Mouse (Mus musculus) lung, embryonic 14.5 days (tissue): Measurements from ENCODE around the gene Ndufv3. TPM values are rescaled to one million over a fixed set of nuclear protein-coding genes. Genes with fewer than 3 reads are reported as not detected.

ENCODE experiments used
- ATAC-seq: fragments of 200-750 bp; cut with Nextera tagmentation; 2 replicates; pipeline ENCODE4 v1.8.0; 2017; ENCODE audit warnings: mild to moderate bottlenecking, moderate TSS enrichment, moderate library complexity; ENCODE audit not compliant: insufficient read depth
- DNase-seq: peaks from one replicate; pipeline ENCODE4 v3.0.0-alpha.2; 2015
- H3K27ac ChIP-seq: fragments of 300-500 bp; sonication (generic); 2 replicates; pipeline ENCODE4 v1.5.1; 2014; ENCODE audit warnings: low read depth, mild to moderate bottlenecking, moderate library complexity
- H3K27me3 ChIP-seq: fragments of 300-500 bp; sonication (generic); 2 replicates; pipeline ENCODE4 v1.6.1; 2014; ENCODE audit warnings: low read length, control low read depth; ENCODE audit not compliant: insufficient read depth
- H3K36me3 ChIP-seq: fragments of 300-500 bp; sonication (generic); 2 replicates; pipeline ENCODE4 v1.6.1; 2014; ENCODE audit warnings: control low read depth; ENCODE audit not compliant: insufficient read depth
- H3K4me1 ChIP-seq: fragments of 300-500 bp; sonication (generic); 2 replicates; pipeline ENCODE4 v1.6.1; 2014; ENCODE audit warnings: antibody characterized with exemption, control low read depth; ENCODE audit not compliant: insufficient read depth
- H3K4me2 ChIP-seq: fragments of 300-500 bp; sonication (generic); 2 replicates; pipeline ENCODE4 v1.6.1; 2014; ENCODE audit warnings: mild to moderate bottlenecking
- H3K4me3 ChIP-seq: fragments of 300-500 bp; sonication (generic); 2 replicates; pipeline ENCODE4 v1.5.1; 2014; ENCODE audit warnings: low read depth, low read length
- H3K9ac ChIP-seq: fragments of 300-500 bp; sonication (generic); 2 replicates; pipeline ENCODE4 v1.6.1; 2014
- H3K9me3 ChIP-seq: fragments of 300-500 bp; sonication (generic); 2 replicates; pipeline ENCODE4 v1.6.1; 2016; ENCODE audit warnings: low read depth, low read length, control low read depth
- CTCF ChIP-seq: IDR thresholded peaks from 2 replicates; pipeline ENCODE4 v1.5.1; 2016; ENCODE audit warnings: antibody characterized with exemption, low read depth
- WGBS: fragments of 180-500 bp; shearing (Covaris S2); extraction: QIAGEN DNeasy Blood & Tissue Kit; methylation state at CpG from one replicate; pipeline ENCODE4 v1.1.7; 2014; 5-methylcytosine and 5-hydroxymethylcytosine counted together
- polyA plus RNA-seq: library from polyadenylated mRNA; unstranded; fragments of >200 nt; fragmentation: Nextera tagmentation; extraction: Ambion mirVana; gene quantifications from 2 replicates; pipeline ENCODE4 v1.2.1, GENCODE M21; 2014

Ndufv3 gene
- polyA plus RNA-seq, 1 experiment from 2014 or later = 238 TPM

GRCm38 (mm10) chr17:31502261-31502927, 17.5 kb upstream of the Ndufv3 start:
- Histone ChIP-seq H3K4me3 (no peak overlapping the region), H3K36me3 (peaks cover 94% of the 10 kb centered on the region), H3K27ac (no peak overlapping the region), H3K9me3 (no peaks in the 10 kb centered on the region), H3K4me2 (no peak overlapping the region), H3K4me1 (no peaks in the 10 kb centered on the region), H3K27me3 (no peaks in the 10 kb centered on the region), H3K9ac (no peak overlapping the region)
- WGBS = 89% methylated on average over 12 of the region's 12 CpGs
- DNase-seq (no peak), ATAC-seq (no peak)
- no peak for TF ChIP-seq CTCF

DNA sequence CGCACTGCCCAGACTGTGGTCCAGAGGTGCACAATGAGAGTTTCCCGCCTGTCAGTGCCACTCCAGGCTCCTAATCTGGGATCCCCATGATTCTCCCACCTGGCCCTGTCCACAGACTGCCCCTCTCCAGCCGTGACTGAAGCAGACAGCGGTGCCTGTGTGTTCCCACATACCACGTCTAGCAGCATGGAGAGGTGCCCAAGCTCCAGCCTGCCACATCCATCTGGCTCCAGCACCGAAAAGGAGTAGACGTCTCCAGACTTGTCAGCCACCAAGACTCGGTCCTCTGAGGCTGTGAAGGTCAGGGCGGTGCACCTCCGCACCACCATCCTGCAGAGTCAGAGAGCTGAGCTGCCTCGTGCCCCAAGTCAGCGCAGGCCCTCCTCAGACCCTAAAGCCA, 16.6 kb upstream of the Ndufv3 start:
- 91% methylated on average over 12 of the region's 12 CpGs for WGBS
- Histone ChIP-seq H3K4me2 (no peak overlapping the region), H3K36me3 (peaks cover 94% of the 10 kb centered on the region), H3K9ac (no peak overlapping the region), H3K4me3 (no peak overlapping the region), H3K27me3 (no peaks in the 10 kb centered on the region), H3K4me1 (no peaks in the 10 kb centered on the region), H3K9me3 (no peaks in the 10 kb centered on the region), H3K27ac (no peak overlapping the region)
- DNase-seq = no peak
- TF ChIP-seq CTCF = no peak
- ATAC-seq = no peak

DNA sequence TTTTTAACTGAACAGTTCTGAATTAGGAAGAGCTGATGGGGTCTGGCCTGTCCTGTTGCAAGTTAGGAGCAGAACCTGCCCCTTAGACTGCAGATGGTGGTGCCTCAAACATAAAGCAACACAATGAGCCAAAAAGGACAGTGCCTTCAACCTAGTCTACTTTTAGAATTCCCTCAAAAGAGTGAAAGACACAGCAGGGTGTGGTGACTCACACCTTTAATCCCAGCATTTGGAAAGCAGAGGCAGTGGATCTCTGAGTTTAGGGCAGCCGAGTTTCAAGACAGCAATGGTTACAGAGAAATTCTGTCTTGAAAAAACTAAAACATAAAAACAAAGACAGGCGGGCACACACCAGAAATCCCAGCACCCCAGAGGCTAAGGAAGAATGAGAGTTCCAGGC, 16.0 kb upstream of the Ndufv3 start:
- DNase-seq (no peak), ATAC-seq (no peak)
- no peaks in the 10 kb centered on the region for H3K4me1 ChIP-seq
- peaks cover 94% of the 10 kb centered on the region for H3K36me3 ChIP-seq
- H3K4me3 ChIP-seq = no peak overlapping the region
- no peak for TF ChIP-seq CTCF
- H3K9me3 ChIP-seq = no peaks in the 10 kb centered on the region
- no peak overlapping the region for H3K27ac ChIP-seq
- no peaks in the 10 kb centered on the region for H3K27me3 ChIP-seq
- H3K4me2 ChIP-seq = no peak overlapping the region
- H3K9ac ChIP-seq = no peak overlapping the region
- 87% methylated on average over 2 of the region's 2 CpGs for WGBS

- TF ChIP-seq CTCF = no peak
- ATAC-seq (no peak), DNase-seq (no peak)
- H3K4me3 ChIP-seq = no peak overlapping the region
- no peaks in the 10 kb centered on the region for H3K9me3 ChIP-seq
- H3K27ac ChIP-seq = no peak overlapping the region
- peaks cover 95% of the 10 kb centered on the region for H3K36me3 ChIP-seq
- no peak overlapping the region for H3K4me2 ChIP-seq
- H3K27me3 ChIP-seq = no peaks in the 10 kb centered on the region
- 86% methylated on average over 5 of the region's 5 CpGs for WGBS
- H3K4me1 ChIP-seq = no peaks in the 10 kb centered on the region
- no peak overlapping the region for H3K9ac ChIP-seq
Observed at GRCm38 (mm10) chr17:31505013-31505412, 14.9 kb upstream of the Ndufv3 start.

DNA sequence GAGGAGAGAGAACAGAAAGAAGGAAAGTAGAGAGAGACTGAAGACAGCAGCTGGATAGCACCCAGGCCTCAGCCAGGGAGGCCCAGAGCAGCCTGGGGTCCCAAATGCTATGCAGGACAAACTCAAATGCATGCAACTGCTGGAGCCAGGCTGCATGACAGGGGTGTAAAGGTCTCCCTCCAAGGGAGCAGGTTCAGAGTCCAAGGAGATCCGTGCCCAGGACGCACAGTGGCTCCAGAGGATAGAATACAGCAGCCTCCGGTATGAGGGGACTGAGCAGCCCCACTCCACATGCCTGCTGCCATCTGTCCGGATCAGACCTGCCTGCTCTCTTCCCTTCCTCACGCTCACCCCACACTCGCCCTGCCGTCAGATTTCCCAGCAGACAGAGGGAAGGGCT, 13.6 kb upstream of the Ndufv3 start:
- peaks cover 88% of the 10 kb centered on the region for H3K36me3 ChIP-seq
- H3K4me2 ChIP-seq = no peak overlapping the region
- no peak overlapping the region for H3K9ac ChIP-seq
- no peak overlapping the region for H3K27ac ChIP-seq
- no peak overlapping the region for H3K4me3 ChIP-seq
- no peak for TF ChIP-seq CTCF
- H3K9me3 ChIP-seq = no peaks in the 10 kb centered on the region
- DNase-seq (no peak), ATAC-seq (no peak)
- no peaks in the 10 kb centered on the region for H3K4me1 ChIP-seq
- WGBS = 89% methylated on average over 7 of the region's 7 CpGs
- H3K27me3 ChIP-seq = no peaks in the 10 kb centered on the region

DNA sequence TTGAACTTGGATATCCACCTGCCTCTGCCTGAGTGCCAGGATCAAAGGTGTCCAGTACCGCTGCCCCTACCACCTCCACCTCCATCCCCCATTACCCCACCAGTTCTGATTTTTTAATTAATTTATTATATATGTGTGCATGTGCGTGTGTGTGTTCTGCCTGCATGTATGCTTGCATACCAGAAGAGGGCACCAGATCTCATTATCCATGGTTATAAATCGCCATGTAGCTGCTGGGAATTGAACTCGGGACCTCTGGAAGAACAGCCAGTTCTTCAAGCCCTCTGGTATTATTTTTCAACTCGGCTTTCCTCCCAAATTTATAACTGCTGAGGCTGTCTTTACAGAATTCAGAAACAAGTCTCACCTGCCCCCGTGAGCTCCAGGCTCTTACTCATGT, 9.0 kb upstream of the Ndufv3 start:
- TF ChIP-seq CTCF = peak; percentile 42; the same call in 1 of the 2 replicates
- Histone ChIP-seq H3K9ac (no peak overlapping the region), H3K4me2 (peak overlapping the region; percentile 57), H3K27me3 (no peaks in the 10 kb centered on the region), H3K27ac (no peak overlapping the region), H3K4me1 (no peaks in the 10 kb centered on the region), H3K36me3 (peaks cover 44% of the 10 kb centered on the region), H3K4me3 (peak overlapping the region; percentile 76), H3K9me3 (no peaks in the 10 kb centered on the region)
- ATAC-seq (no peak), DNase-seq (no peak)
- WGBS = 92% methylated on average over 6 of the region's 6 CpGs

GRCm38 (mm10) chr17:31511792-31512495, 8.0 kb upstream of the Ndufv3 start:
- Histone ChIP-seq H3K27me3 (no peaks in the 10 kb centered on the region), H3K4me2 (peak overlapping the region; percentile 57), H3K9me3 (no peaks in the 10 kb centered on the region), H3K36me3 (peaks cover 35% of the 10 kb centered on the region), H3K27ac (peak overlapping the region; percentile 81), H3K4me1 (no peaks in the 10 kb centered on the region), H3K4me3 (peak overlapping the region; percentile 76), H3K9ac (peak overlapping the region; percentile 69)
- under 1% methylated on average over 56 of the region's 56 CpGs for WGBS
- DNase-seq = peak; percentile 97
- ATAC-seq = peak; percentile 97
- no peak for TF ChIP-seq CTCF
